Mouse (Mus musculus) common myeloid progenitor, adult 5-6 weeks (primary cell): ENCODE measurements around the gene Scgb3a1. TPM values are rescaled to one million over a fixed set of nuclear protein-coding genes. Genes with fewer than 3 reads are reported as not detected.

ENCODE experiments used
- ATAC-seq: replicated peaks from 2 replicates; pipeline ENCODE4 v1.8.0; 2016; ENCODE audit warnings: low read depth, mild to moderate bottlenecking, moderate TSS enrichment, inconsistent platforms; ENCODE audit not compliant: poor library complexity, severe bottlenecking
- total RNA-seq: library from RNA; stranded (forward); fragments of 200-1000, 187-1606 nt; gene quantifications from 2 replicates; pipeline ENCODE4 v1.2.3, GENCODE M21; 2017

Gene Scgb3a1
- total RNA-seq, 1 experiment from 2014 or later = not detected

GRCm38 (mm10) chr11:49712555-49713335, 49.3 kb downstream of the Scgb3a1 start, which contains the start of gene Cnot6:
Gene Cnot6 (minus strand): TSS chr11:49712723.
- peak; percentile 95 for ATAC-seq

GRCm38 (mm10) chr11:49713336-49714334, 50.2 kb downstream of the Scgb3a1 start:
- no peak for ATAC-seq

Other genes starting within 250 kb of the Scgb3a1 start
- gene Olfr1389, start 240.5 kb upstream of the Scgb3a1 start, total RNA-seq = not detected in 2 replicates
- 0.05 and 0.37 TPM in 2 replicates for gene Olfr1388, start 227.0 kb upstream of the Scgb3a1 start, total RNA-seq
- gene Olfr1387, start 208.3 kb upstream of the Scgb3a1 start, total RNA-seq = not detected in 2 replicates
- not detected in 2 replicates for gene Olfr1386, start 198.6 kb upstream of the Scgb3a1 start, total RNA-seq
- gene Olfr1385, start 174.5 kb upstream of the Scgb3a1 start, total RNA-seq = not detected in 2 replicates
- not detected in 2 replicates for gene Olfr1384, start 156.9 kb upstream of the Scgb3a1 start, total RNA-seq
- gene Olfr1383, start 144.0 kb upstream of the Scgb3a1 start, total RNA-seq = not detected in 2 replicates
- not detected in 2 replicates for gene Olfr1382, start 135.4 kb upstream of the Scgb3a1 start, total RNA-seq
- gene Olfr1381, start 120.2 kb upstream of the Scgb3a1 start, total RNA-seq = not detected in 2 replicates
- not detected in 2 replicates for gene Olfr1380, start 106.7 kb upstream of the Scgb3a1 start, total RNA-seq
- gene Flt4, start 54.3 kb upstream of the Scgb3a1 start, total RNA-seq = 0.09 TPM in 1 of 2 replicates, not detected in the other
- 96.7 and 119 TPM in 2 replicates for gene Cnot6, start 49.1 kb downstream of the Scgb3a1 start, total RNA-seq
- gene Gfpt2, start 130.6 kb downstream of the Scgb3a1 start, total RNA-seq = 0.97 and 2.5 TPM in 2 replicates
- gene Mapk9, start 183.1 kb downstream of the Scgb3a1 start, total RNA-seq = 51.6 and 60.3 TPM in 2 replicates
- gene Rasgef1c, start 238.2 kb downstream of the Scgb3a1 start, total RNA-seq = 0.59 and 0.68 TPM in 2 replicates